Mouse (Mus musculus) embryonic facial prominence, embryonic 10.5 days (tissue): ENCODE data around the gene Evi5. TPM values are rescaled to one million over a fixed set of nuclear protein-coding genes. Genes with fewer than 3 reads are reported as not detected.

Source experiments
- DNase-seq: peaks from one replicate; pipeline ENCODE4 v3.0.0-alpha.2; 2017; ENCODE audit warnings: low spot score
- H3K27ac ChIP-seq: fragments of 300-500 bp; sonication (generic); replicated peaks from 2 replicates; pipeline ENCODE4 v1.5.1; 2016; ENCODE audit warnings: mild to moderate bottlenecking
- H3K27me3 ChIP-seq: fragments of 300-500 bp; sonication (generic); replicated peaks from 2 replicates; pipeline ENCODE4 v1.6.1; 2016; ENCODE audit warnings: low read depth, mild to moderate bottlenecking; ENCODE audit not compliant: poor library complexity, severe bottlenecking
- H3K36me3 ChIP-seq: fragments of 300-500 bp; sonication (generic); replicated peaks from 2 replicates; pipeline ENCODE4 v1.6.1; 2016; ENCODE audit warnings: mild to moderate bottlenecking, moderate library complexity
- H3K4me1 ChIP-seq: fragments of 300-500 bp; sonication (generic); 2 replicates; pipeline ENCODE4 v1.6.1; 2016
- H3K4me3 ChIP-seq: fragments of 300-500 bp; sonication (generic); 2 replicates; pipeline ENCODE4 v1.5.1; 2016; ENCODE audit warnings: mild to moderate bottlenecking, moderate library complexity
- H3K9me3 ChIP-seq: fragments of 300-500 bp; sonication (generic); 2 replicates; pipeline ENCODE4 v1.6.1; 2016; ENCODE audit warnings: mild to moderate bottlenecking
- WGBS: fragments of 180-500 bp; shearing (Covaris S2); methylation state at CpG from one replicate; pipeline ENCODE4 v1.1.7; 2016; 5-methylcytosine and 5-hydroxymethylcytosine counted together
- polyA plus RNA-seq: library from polyadenylated mRNA; unstranded; fragments of >200 nt; fragmentation: Nextera tagmentation; extraction: Ambion mirVana; gene quantifications from 2 replicates; pipeline ENCODE4 v1.2.1, GENCODE M21; 2016

Gene Evi5
- polyA plus RNA-seq, 1 experiment from 2014 or later: 55.7 TPM

DNA sequence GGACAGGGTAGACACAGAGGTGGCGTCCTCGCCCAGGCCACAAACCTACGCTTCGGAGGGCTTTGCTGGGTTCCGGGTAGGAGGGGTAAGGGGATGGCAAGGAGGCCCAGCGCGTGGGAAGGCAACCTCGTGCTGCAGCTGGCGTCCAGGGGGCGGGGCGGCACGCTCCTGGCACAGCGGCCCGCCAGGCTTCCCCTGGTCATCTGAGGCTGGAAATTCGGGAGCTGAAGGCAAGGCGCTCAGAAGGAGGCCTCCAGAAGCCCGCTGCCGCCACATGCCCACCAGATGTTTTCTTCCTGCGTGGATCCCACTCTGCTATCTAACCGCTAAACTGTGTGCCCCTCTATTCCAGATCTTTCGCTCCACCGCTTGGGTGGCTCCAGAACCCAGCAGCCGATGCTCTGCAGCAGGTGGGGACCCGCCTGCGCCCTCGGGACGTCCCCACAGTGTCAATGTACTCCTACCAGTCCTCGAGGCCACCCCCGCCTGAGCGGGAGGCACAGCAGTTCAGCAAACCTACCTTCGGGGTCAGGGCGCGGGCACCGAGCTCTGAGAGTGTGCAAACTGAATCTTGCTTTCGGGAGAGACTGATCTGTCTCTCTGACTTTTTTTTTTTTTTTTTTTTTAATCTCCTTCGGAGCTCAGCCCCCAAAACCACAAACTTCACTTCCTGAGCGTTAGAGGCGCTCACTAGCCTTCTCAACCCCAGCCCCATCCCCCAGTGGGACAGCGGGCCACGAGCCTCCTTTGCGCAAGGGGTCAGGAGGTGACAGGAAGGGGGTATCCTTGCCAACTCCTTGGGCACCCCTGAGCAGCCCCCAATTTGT, 149.3 kb downstream of the Evi5 start, which contains the start of gene Gfi1:
Gene Gfi1 (minus strand): TSS at position 602 of the 827 bp plus-strand sequence.
- H3K9me3 ChIP-seq: no peaks in the 10 kb centered on the region
- peaks cover 56% of the 10 kb centered on the region for H3K4me1 ChIP-seq
- no peak within 1 kb of the TSS for H3K27ac ChIP-seq
- peaks cover 100% of the 10 kb centered on the region for H3K27me3 ChIP-seq
- H3K4me3 ChIP-seq: peak within 1 kb of the TSS; percentile 42
- H3K36me3 ChIP-seq: no peaks in the 10 kb centered on the region
- peak; percentile 61 for DNase-seq
- WGBS: under 1% methylated on average over 41 of the region's 41 CpGs

DNA sequence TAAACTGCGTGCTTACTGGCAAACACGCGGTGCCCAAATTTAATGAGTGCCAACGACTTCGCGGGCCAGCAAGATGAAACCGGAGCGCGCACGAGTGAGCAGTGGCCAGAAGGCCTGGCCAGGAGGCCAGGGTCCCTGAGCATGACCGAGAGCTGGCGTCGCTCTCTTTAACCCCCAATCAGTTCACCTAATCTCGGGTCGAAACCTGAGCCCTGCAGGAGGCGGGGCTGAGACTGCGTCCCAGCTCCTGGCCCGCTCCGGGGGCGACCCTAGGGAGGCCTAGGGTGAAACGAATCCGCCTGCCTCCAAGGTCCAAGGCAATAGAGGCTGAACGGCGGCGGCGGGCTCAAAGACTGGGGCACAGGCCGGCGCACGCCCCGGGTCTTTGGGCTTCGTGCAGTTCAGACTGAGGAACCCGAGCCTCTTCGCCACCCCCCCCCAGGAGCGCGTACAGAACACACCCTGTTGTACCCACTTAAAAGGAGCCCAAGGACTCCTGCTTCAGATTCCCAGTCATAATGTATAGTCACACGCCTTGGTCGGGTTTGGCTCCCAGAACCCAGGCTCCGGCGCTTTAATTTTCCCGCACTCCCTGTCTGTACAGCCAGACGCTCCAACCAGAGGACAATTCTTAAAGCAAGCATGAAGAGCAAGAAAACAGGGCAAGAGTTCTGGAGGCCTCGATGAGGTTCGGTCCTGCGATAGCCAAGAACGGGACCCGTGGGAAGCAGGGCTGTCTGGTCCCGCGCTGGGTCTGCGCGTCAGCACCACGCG, 150.1 kb downstream of the Evi5 start:
- Histone ChIP-seq H3K4me1 (peaks cover 56% of the 10 kb centered on the region), H3K4me3 (peak overlapping the region; percentile 42)
- WGBS: under 1% methylated on average over 52 of the region's 52 CpGs

DNA sequence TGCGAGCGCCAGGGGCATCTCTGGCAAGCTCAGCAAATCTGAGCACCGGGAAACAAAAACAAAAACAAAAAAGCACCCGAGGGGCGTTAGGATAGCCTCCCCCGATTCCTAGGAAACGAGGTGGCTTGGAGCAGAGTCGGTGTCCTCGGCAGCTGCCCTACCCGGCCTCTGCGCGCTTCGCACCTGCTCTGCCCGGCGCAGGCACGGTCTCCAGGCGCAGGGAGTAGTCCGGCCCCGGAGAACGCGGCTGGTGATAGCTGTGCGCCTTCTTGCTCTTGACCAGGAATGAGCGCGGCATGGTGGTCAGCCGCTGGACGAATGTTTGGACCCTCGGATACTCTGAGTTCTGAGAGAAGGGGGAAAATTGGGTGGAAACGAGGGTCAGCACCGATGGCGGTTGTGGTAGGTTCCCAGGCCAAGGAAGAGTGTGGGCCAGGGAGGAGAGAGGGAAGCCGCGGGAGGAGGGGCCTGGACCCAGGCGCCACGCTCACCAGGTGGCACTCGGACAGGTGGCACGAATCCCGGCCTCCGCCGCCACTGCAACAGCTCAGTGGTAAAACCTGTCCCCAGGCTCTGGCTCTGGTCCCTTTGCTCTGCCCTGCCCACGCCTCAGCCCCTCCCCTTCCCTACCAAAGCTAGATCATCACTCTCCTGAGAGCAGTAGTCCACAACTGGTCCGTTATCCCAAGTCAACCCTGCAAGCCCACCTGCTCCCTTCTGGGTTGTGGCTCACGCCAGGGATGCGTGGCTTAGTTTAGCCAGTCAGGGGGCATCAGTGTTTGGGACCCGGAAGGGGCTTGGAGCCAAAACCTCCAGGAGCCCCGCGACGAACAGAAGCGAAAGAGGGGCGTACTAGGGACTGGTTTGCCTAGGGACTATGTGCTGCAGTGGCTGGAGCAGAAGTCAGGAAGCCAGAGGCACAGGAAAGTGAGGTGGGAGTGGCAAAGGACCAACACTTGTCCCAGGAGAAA, 151.1 kb downstream of the Evi5 start:
- Histone ChIP-seq H3K4me1 (peaks cover 56% of the 10 kb centered on the region), H3K27me3 (peaks cover 100% of the 10 kb centered on the region), H3K27ac (no peak overlapping the region), H3K36me3 (no peaks in the 10 kb centered on the region), H3K9me3 (no peaks in the 10 kb centered on the region), H3K4me3 (peak overlapping the region; percentile 42)
- WGBS: under 1% methylated on average over 49 of the region's 49 CpGs
- DNase-seq: peak; percentile 62

More for the DNA sequence above, 150.1 kb downstream of the Evi5 start:
- Histone ChIP-seq H3K36me3 (no peaks in the 10 kb centered on the region), H3K27ac (no peak overlapping the region), H3K27me3 (peaks cover 100% of the 10 kb centered on the region), H3K9me3 (no peaks in the 10 kb centered on the region)
- DNase-seq: peak; percentile 76

DNA sequence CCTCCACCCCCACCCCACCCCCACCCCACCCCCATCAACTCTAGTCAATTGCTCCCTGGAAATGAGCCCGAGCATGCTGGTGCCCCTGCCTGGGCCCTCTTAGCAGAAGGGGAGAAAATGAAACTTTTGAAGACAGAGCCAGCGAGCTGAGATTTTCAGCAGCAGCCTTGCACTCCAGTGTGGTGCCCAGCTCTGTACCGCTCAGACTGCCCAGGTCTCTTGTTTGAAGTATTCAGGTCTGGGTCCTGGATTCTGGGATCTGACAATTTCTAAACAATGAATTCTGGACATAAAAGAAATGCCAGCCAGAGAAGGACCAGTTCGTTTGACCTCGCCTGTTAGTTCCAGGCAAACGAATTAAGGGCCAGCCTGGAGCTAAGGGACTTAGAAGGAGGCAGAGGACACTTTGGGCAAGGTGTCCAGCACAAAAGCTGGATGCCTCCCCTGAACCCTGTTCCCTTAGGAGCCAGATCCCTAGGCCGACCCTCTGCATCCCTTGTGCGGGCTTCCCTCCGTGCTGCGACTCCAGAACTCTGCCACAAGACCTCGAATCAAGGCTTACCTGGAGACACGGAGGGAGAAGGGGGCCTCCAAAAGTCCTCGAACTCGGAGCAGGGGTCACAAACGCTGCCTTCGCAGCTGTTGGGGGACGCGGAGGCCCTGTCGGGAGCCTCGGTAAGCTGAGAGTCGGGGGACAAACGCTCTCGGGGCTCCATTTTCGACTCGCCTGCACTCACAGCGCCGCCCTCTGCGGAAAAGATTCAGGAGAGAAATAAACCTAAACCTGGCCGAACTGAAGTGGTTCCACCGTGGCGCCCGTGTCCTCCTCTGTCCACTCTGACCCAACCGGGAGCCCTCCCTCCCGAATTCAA, 152.0 kb downstream of the Evi5 start:
- peaks cover 56% of the 10 kb centered on the region for H3K4me1 ChIP-seq
- no peaks in the 10 kb centered on the region for H3K9me3 ChIP-seq
- H3K27me3 ChIP-seq: peaks cover 100% of the 10 kb centered on the region
- WGBS: under 1% methylated on average over 34 of the region's 34 CpGs
- no peaks in the 10 kb centered on the region for H3K36me3 ChIP-seq
- peak overlapping the region; percentile 42 for H3K4me3 ChIP-seq
- DNase-seq: peak; percentile 61
- H3K27ac ChIP-seq: no peak overlapping the region

DNA sequence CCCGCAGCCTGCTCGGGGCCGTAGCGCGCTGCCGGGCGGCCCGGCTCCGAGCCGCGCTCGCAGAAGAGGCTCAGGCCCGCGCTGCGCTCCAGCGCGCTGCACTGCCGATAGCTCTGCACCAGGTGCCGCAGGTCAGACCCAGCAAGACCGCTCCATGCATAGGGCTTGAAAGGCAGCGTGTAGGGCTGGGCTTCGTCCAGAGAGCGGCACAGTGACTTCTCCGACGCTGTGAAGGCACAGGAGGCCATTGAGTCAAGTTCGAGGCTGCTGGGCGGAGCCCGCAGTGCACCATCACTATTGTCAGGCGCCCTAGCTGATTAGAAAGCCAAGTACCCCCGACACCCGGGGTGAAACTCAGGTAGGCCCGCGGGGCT, 153.3 kb downstream of the Evi5 start:
- Histone ChIP-seq H3K27me3 (peaks cover 100% of the 10 kb centered on the region), H3K9me3 (no peaks in the 10 kb centered on the region), H3K27ac (no peak overlapping the region), H3K36me3 (no peaks in the 10 kb centered on the region), H3K4me3 (peak overlapping the region; percentile 54), H3K4me1 (peaks cover 53% of the 10 kb centered on the region)
- no peak for DNase-seq
- 1% methylated on average over 33 of the region's 33 CpGs for WGBS

DNA sequence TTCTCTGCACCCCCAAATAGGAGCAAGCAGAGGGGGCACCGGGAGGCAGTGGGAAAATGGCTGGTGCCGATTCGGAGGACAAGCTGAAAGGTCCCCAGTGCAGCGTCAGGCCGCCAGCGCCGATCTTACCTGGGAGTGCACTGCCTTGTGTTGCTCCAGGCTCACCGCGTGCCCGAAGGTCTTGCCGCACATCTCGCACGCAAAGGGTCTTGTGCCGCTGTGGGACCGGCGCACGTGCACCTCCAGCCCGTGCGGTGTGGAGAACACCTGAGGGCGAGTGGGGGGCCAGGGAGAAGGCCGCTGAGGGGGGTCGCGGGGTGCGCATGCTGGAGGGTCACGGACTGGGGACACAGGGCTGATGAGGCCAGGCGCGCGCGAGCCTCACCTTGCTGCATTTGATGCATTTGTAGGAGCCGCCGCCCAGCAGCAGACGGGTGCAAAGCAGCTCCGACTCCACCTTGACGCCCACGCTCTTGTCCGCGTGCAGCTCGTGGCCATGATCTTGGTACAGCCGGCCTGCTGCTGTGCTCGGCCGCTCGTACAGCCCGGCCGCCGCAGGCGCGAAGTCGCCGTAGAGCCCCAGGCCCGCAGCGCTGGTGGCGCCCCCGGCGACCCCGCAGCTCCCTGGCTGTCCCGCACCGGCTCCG, 153.8 kb downstream of the Evi5 start:
- Histone ChIP-seq H3K4me3 (peak overlapping the region; percentile 54), H3K4me1 (peaks cover 48% of the 10 kb centered on the region), H3K9me3 (no peaks in the 10 kb centered on the region), H3K27me3 (peaks cover 100% of the 10 kb centered on the region), H3K27ac (no peak overlapping the region), H3K36me3 (no peaks in the 10 kb centered on the region)
- WGBS: under 1% methylated on average over 58 of the region's 58 CpGs
- peak; percentile 69 for DNase-seq

DNA sequence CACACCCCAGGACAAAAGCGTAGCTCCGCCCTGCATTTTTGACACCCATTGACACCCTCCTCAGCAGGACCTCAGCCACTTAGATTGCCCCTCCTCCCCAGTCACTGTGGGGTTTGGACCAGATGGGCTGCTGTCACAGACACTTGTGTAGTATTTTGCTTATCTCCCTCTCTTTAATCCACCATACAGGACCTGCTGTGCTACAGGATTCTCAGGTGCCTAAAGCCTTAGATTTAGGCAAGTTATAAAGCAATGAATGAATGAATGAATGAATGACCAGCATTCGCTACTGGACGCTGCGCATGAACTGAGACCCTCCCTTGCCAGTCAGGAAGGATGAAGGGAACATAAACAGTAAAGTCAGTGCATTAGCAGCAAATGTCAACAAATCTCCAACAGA, 154.4 kb downstream of the Evi5 start:
- Histone ChIP-seq H3K27ac (no peak overlapping the region), H3K36me3 (no peaks in the 10 kb centered on the region), H3K4me1 (peaks cover 42% of the 10 kb centered on the region), H3K27me3 (peaks cover 100% of the 10 kb centered on the region), H3K9me3 (no peaks in the 10 kb centered on the region), H3K4me3 (no peak overlapping the region)
- WGBS: 6% methylated on average over 5 of the region's 5 CpGs
- DNase-seq: peak; percentile 27

DNA sequence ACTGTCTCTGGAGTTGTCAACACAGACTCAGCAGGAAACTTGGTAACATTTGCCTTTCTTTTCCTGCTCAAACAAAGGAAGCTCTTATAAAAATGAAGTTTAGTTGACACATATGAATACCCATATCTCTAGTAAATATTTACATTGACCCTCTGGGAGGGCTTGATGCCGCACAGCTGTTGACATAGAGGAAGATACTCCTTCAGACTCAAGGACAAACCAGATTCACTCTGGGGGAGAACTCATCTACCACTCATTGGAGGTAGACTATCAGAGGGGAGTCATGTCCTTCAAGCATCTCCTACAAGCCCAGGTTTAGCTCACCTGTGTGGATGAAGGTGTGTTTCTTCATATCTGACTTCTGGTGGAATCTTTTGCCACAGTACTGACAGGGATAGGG, 155.1 kb downstream of the Evi5 start:
- 17% methylated on average over 1 of the region's 1 CpGs for WGBS
- Histone ChIP-seq H3K27ac (no peak overlapping the region), H3K36me3 (no peaks in the 10 kb centered on the region), H3K4me3 (no peak overlapping the region), H3K4me1 (peaks cover 35% of the 10 kb centered on the region), H3K9me3 (no peaks in the 10 kb centered on the region), H3K27me3 (peaks cover 100% of the 10 kb centered on the region)
- DNase-seq: peak; percentile 32

DNA sequence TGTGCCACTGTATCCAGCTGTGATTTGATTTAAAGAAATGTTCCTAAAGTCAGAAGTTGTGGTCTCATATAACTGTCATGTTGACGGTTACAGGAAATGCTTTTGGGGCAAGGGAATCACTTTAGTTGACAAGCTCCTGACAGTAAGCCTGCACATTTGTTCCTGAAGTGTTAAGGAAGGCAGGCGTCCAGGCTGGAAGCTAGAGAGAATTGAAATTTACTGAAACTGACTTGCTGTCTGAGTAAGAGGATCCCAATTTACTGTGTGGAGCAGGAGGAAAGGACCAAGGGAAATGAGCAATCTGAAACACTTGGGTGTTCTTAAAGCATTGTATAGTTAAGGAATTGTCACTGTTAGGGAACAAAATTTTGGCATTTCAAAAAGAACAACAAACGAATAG, 155.7 kb downstream of the Evi5 start:
- H3K4me3 ChIP-seq: no peak overlapping the region
- no peaks in the 10 kb centered on the region for H3K9me3 ChIP-seq
- H3K4me1 ChIP-seq: peaks cover 29% of the 10 kb centered on the region
- peaks cover 100% of the 10 kb centered on the region for H3K27me3 ChIP-seq
- H3K36me3 ChIP-seq: no peaks in the 10 kb centered on the region
- no peak overlapping the region for H3K27ac ChIP-seq
- WGBS: 20% methylated on average over 3 of the region's 3 CpGs
- DNase-seq: peak; percentile 13

DNA sequence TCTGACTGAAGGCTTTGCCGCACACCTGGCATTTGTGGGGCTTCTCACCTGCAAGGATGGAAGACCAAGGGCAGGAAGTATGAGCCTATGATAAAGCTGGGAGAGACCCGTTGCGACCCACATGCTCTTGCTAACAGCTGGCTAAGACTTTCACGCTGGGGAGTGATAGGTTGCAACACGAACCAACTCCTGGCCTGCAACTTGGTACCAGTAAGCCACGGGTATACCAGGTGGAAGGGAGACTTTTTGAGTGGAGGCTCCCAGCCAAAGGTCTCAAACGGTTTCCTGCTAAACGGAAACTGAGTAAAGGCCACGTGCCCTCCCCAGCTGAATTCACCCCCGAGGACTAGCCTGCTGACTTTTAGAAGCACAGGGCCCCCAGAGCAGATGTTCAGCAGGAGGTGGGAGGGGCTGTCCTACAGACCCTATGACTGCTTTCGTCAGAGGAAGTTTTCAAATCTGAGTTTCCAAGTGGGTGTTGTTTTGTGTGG, 157.0 kb downstream of the Evi5 start:
- no peaks in the 10 kb centered on the region for H3K9me3 ChIP-seq
- no peak overlapping the region for H3K27ac ChIP-seq
- H3K4me1 ChIP-seq: peaks cover 16% of the 10 kb centered on the region
- no peaks in the 10 kb centered on the region for H3K36me3 ChIP-seq
- peaks cover 97% of the 10 kb centered on the region for H3K27me3 ChIP-seq
- 13% methylated on average over 11 of the region's 11 CpGs for WGBS
- H3K4me3 ChIP-seq: no peak overlapping the region
- peak; percentile 20 for DNase-seq

DNA sequence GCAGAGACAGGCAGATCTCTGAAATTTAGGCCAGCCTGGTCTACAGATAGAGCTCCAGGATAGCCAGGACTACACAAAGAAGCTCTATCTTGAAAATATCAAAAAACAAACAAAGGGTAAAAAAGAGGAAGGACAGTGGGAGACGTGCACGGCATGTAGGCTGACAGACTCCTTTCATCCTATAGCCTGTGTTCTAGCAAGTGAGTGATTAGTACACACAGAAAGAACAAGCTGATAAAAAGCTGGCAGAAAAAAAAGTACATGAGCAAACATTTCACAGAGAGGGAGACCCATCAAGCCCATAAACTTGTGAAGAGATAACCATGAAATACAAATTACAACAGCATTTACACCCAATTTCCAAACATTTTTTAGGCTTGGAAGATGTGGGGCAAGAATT, 163.2 kb downstream of the Evi5 start:
- peaks cover 40% of the 10 kb centered on the region for H3K27me3 ChIP-seq
- H3K27ac ChIP-seq: no peak overlapping the region
- no peaks in the 10 kb centered on the region for H3K9me3 ChIP-seq
- no peak overlapping the region for H3K4me3 ChIP-seq
- 70% methylated on average over 2 of the region's 2 CpGs for WGBS
- H3K4me1 ChIP-seq: no peaks in the 10 kb centered on the region
- no peaks in the 10 kb centered on the region for H3K36me3 ChIP-seq
- DNase-seq: no peak
